Mouse (Mus musculus): ENCODE measurements at regions not wholly inside any gene's neighbourhood (a gene's known extent, or its start where the extent isn't known, plus 50 kb on each side); places are given as distances from the start of the nearest gene placed in this dataset.

- TF ChIP-seq POLR2A (IDR thresholded peaks at IDR 0.05; ENCODE audit: low read depth, low read length): no peak
- TF ChIP-seq CTCF (conservative IDR thresholded peaks at IDR 0.05; ENCODE audit: insufficient read depth, insufficient read length, low read depth, low read length): no peak
Observed at GRCm38 (mm10) chr10:117440225-117440976, 60.6 kb upstream of the Cpsf6 start.

Data from kidney, adult 2 months (tissue).